Mouse (Mus musculus): ENCODE measurements around the gene Plgrkt. TPM values are rescaled to one million over a fixed set of nuclear protein-coding genes. Genes with fewer than 3 reads are reported as not detected.
A peak's percentile ranks its signal among the peaks of the same experiment; 100 is the strongest.

Gene Plgrkt
- polyA plus RNA-seq, 1 experiment, result 34.0 TPM

DNA sequence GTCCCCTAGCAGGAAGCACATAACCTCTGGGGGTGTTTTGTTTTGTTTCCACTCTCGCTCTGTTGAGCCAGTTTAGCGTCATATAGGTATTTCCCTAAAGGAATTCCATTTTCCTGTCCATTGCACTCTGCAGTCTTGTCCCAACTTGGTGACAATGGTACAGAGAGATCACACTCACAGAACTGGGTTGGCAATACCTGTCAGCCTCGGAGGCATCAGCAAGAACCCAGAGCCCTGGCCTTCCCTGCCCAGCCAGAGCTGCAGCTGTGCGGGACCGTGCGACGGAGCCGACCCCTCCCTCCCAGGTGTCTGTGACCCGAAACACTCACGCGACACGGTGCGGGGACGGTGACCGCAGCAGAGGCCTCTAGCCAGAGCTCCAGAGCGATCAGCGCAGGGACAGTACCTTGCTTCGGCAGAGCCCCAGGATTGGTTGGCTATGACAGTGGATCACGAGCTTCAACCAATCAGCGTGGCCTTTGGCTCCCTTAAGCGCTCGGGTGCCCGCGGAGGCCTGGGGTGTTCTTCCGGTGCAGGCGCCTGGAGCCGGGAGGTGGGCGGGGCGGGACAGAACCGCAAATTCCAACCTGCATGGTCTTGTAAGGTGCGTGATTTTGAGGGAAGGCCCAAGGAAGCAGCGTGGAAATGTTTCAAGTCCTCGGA, 5.6 kb downstream of the Plgrkt start:
- H3K4me1 ChIP-seq (ENCODE audit: control insufficient read depth, insufficient read depth, low read length), result no peaks in the 10 kb centered on the region; the same call in 1 of the 2 replicates
- WGBS, result 2% methylated on average over 33 of the region's 33 CpGs
- H3K27ac ChIP-seq (ENCODE audit: insufficient read depth, low read length), result peak overlapping the region; percentile 40
- no peaks in the 10 kb centered on the region for H3K27me3 ChIP-seq (ENCODE audit: control insufficient read depth, insufficient read depth, low read length)
- no peak for TF ChIP-seq CTCF (IDR thresholded peaks at IDR 0.05; ENCODE audit: borderline replicate concordance, insufficient read depth, low read depth, low read length)
- peak; percentile 92 for TF ChIP-seq POLR2A (IDR thresholded peaks at IDR 0.05; ENCODE audit: borderline replicate concordance, insufficient read depth, low read length)
- peak; percentile 93 to 96 for DNase-seq
- H3K4me3 ChIP-seq (replicated peaks; ENCODE audit: insufficient read depth, low read depth, low read length), result peak overlapping the region; percentile 80

GRCm38 (mm10) chr19:29360251-29360650, 6.9 kb downstream of the Plgrkt start:
- DNase-seq, result no peak
- H3K27me3 ChIP-seq (ENCODE audit: control insufficient read depth, insufficient read depth, low read length), result no peaks in the 10 kb centered on the region
- no peak overlapping the region for H3K4me3 ChIP-seq (replicated peaks; ENCODE audit: insufficient read depth, low read depth, low read length)
- H3K4me1 ChIP-seq (ENCODE audit: control insufficient read depth, insufficient read depth, low read length), result no peaks in the 10 kb centered on the region; the same call in 1 of the 2 replicates
- no peak for TF ChIP-seq POLR2A (IDR thresholded peaks at IDR 0.05; ENCODE audit: borderline replicate concordance, insufficient read depth, low read length)
- TF ChIP-seq CTCF (IDR thresholded peaks at IDR 0.05; ENCODE audit: borderline replicate concordance, insufficient read depth, low read depth, low read length), result no peak
- H3K27ac ChIP-seq (ENCODE audit: insufficient read depth, low read length), result no peak overlapping the region
- 86% methylated on average over 5 of the region's 5 CpGs for WGBS

DNA sequence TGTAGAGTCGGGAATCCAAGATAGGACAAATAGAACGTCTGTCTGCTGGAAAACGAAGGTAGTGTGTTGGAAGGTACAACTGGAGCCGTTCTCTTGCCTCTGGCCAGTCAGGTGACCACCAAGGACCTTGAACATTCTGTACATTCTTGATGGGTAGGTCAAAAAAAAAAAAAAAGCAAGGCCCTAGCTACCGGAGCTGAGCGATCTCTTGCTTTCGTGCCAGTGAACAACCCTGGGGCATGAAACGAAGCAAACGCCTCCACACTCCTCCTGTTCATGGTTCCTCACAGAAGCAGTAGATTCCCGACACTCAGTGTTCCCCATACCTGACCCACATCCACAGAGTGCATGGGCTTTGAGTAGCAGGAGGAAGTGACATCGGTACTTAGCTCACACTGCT, 10.9 kb downstream of the Plgrkt start:
- H3K27ac ChIP-seq (ENCODE audit: insufficient read depth, low read length), result no peak overlapping the region
- no peak for TF ChIP-seq CTCF (IDR thresholded peaks at IDR 0.05; ENCODE audit: borderline replicate concordance, insufficient read depth, low read depth, low read length)
- TF ChIP-seq POLR2A (IDR thresholded peaks at IDR 0.05; ENCODE audit: borderline replicate concordance, insufficient read depth, low read length), result no peak
- DNase-seq, result no peak
- WGBS, result 90% methylated on average over 11 of the region's 11 CpGs
- H3K4me3 ChIP-seq (replicated peaks; ENCODE audit: insufficient read depth, low read depth, low read length), result no peak overlapping the region
- H3K27me3 ChIP-seq (ENCODE audit: control insufficient read depth, insufficient read depth, low read length), result no peaks in the 10 kb centered on the region
- H3K4me1 ChIP-seq (ENCODE audit: control insufficient read depth, insufficient read depth, low read length), result no peaks in the 10 kb centered on the region; the same call in 1 of the 2 replicates

- TF ChIP-seq CTCF (IDR thresholded peaks at IDR 0.05; ENCODE audit: borderline replicate concordance, insufficient read depth, low read depth, low read length) (peak; percentile 94), POLR2A (IDR thresholded peaks at IDR 0.05; ENCODE audit: borderline replicate concordance, insufficient read depth, low read length) (no peak)
- Histone ChIP-seq H3K4me1 (ENCODE audit: control insufficient read depth, insufficient read depth, low read length) (no peaks in the 10 kb centered on the region), H3K4me3 (replicated peaks; ENCODE audit: insufficient read depth, low read depth, low read length) (peak overlapping the region; percentile 48), H3K27me3 (ENCODE audit: control insufficient read depth, insufficient read depth, low read length) (no peaks in the 10 kb centered on the region), H3K27ac (ENCODE audit: insufficient read depth, low read length) (no peak overlapping the region)
- DNase-seq, result peak; percentile 77 to 86
- whole genome bisulfite sequencing, result 3% methylated on average over 20 of the region's 20 CpGs
These were observed 12.0 kb downstream of the Plgrkt start for GRCm38 (mm10) chr19:29354895-29355877.

DNA sequence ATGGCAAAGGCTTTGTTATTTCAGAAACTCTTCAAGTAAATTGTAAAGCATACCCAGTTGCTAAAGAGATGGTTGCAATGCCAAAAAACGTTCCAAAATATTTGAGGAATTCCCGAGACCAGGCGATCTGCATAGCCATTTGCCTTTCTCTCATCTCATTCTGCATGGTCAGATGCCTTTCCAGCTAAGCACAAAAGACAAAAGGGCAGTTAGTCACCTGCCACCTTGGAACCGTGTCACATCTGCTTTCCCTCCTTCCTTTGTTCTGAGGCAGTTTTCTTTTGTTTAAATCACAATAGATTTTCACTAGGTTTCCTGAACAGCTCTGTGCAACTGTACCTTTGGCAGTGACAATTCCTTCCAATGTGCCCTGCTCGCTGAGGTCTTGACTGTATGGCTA, 16.2 kb downstream of the Plgrkt start:
- DNase-seq, result no peak
- TF ChIP-seq POLR2A (IDR thresholded peaks at IDR 0.05; ENCODE audit: borderline replicate concordance, insufficient read depth, low read length), result no peak
- TF ChIP-seq CTCF (IDR thresholded peaks at IDR 0.05; ENCODE audit: borderline replicate concordance, insufficient read depth, low read depth, low read length), result no peak
- no peaks in the 10 kb centered on the region for H3K4me1 ChIP-seq (ENCODE audit: control insufficient read depth, insufficient read depth, low read length)
- H3K27me3 ChIP-seq (ENCODE audit: control insufficient read depth, insufficient read depth, low read length), result no peaks in the 10 kb centered on the region
- H3K27ac ChIP-seq (ENCODE audit: insufficient read depth, low read length), result no peak overlapping the region
- WGBS, result 37% methylated on average over 5 of the region's 5 CpGs
- no peak overlapping the region for H3K4me3 ChIP-seq (replicated peaks; ENCODE audit: insufficient read depth, low read depth, low read length)

GRCm38 (mm10) chr19:29345636-29346035, 21.6 kb downstream of the Plgrkt start:
- TF ChIP-seq POLR2A (IDR thresholded peaks at IDR 0.05; ENCODE audit: borderline replicate concordance, insufficient read depth, low read length) (no peak), CTCF (IDR thresholded peaks at IDR 0.05; ENCODE audit: borderline replicate concordance, insufficient read depth, low read depth, low read length) (no peak)
- WGBS, result 82% methylated on average over 6 of the region's 6 CpGs
- Histone ChIP-seq H3K4me3 (replicated peaks; ENCODE audit: insufficient read depth, low read depth, low read length) (no peak overlapping the region), H3K4me1 (ENCODE audit: control insufficient read depth, insufficient read depth, low read length) (no peaks in the 10 kb centered on the region), H3K27ac (ENCODE audit: insufficient read depth, low read length) (no peak overlapping the region), H3K27me3 (ENCODE audit: control insufficient read depth, insufficient read depth, low read length) (no peaks in the 10 kb centered on the region)
- no peak for DNase-seq

DNA sequence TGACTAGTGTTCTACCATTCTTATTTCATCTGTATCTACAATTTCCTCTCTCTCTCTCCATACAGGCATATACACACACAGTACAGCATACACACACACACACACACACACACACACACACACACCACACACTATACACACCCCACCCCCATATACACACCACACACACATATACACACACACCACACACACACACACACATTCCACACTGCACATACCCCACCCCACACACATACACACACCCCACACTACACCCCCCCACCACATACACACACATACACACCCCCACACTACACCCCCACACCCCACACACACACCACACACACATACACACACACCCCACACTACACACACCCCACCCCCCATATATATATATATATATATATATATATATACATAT, 22.3 kb downstream of the Plgrkt start:
- TF ChIP-seq POLR2A (IDR thresholded peaks at IDR 0.05; ENCODE audit: borderline replicate concordance, insufficient read depth, low read length), result no peak
- TF ChIP-seq CTCF (IDR thresholded peaks at IDR 0.05; ENCODE audit: borderline replicate concordance, insufficient read depth, low read depth, low read length), result no peak
- Histone ChIP-seq H3K27me3 (ENCODE audit: control insufficient read depth, insufficient read depth, low read length) (no peaks in the 10 kb centered on the region), H3K4me3 (replicated peaks; ENCODE audit: insufficient read depth, low read depth, low read length) (no peak overlapping the region), H3K4me1 (ENCODE audit: control insufficient read depth, insufficient read depth, low read length) (no peaks in the 10 kb centered on the region), H3K27ac (ENCODE audit: insufficient read depth, low read length) (no peak overlapping the region)
- DNase-seq, result no peak

Measured in cerebellum, adult 2 months (tissue).